In genomic region chr16:96388481-96388880, GRCm38 (mm10) we compare ENCODE assay signal across 1 mouse cellular context.
TF ChIP-seq lines count a peak whose summit lies in the region.

No protein-coding gene starts in this region.

TF ChIP-seq in CH12.LX, 34 proteins besides CTCF, POLR2A, EP300 and RAD21 (continued from another document):
- TF ChIP-seq ETS1 (conservative IDR thresholded peaks at IDR 0.05; ENCODE audit: low read depth, low read length) = peak; percentile 96
- peak; percentile 87 for TF ChIP-seq MYC (IDR thresholded peaks at IDR 0.05; ENCODE audit: low read depth, low read length)
- no peak for TF ChIP-seq USF2 (conservative IDR thresholded peaks at IDR 0.05; ENCODE audit: low read depth, low read length)
- peak; percentile 89 for TF ChIP-seq SIN3A (IDR thresholded peaks at IDR 0.05; ENCODE audit: low read length)
- TF ChIP-seq ZKSCAN1 (IDR thresholded peaks at IDR 0.05; ENCODE audit: borderline replicate concordance, low read depth, low read length) = no peak
- TF ChIP-seq RCOR1 (conservative IDR thresholded peaks at IDR 0.05; ENCODE audit: low read depth, low read length) = no peak
- peak; percentile 90 for TF ChIP-seq JUND (conservative IDR thresholded peaks at IDR 0.05; ENCODE audit: low read depth, low read length)
- TF ChIP-seq POLR2AphosphoS2 (IDR thresholded peaks at IDR 0.05; ENCODE audit: low read depth, low read length) = no peak
- no peak for TF ChIP-seq GABPA (IDR thresholded peaks at IDR 0.05; ENCODE audit: insufficient replicate concordance, low read depth, low read length)
- peak; percentile 71; the same call in 1 of the 2 replicates for TF ChIP-seq UBTF (IDR thresholded peaks at IDR 0.05; ENCODE audit: low read depth, low read length)
- TF ChIP-seq JUN (IDR thresholded peaks at IDR 0.05; ENCODE audit: insufficient read depth, low read depth, low read length) = peak; percentile 83
